Mouse (Mus musculus): ENCODE measurements at regions not wholly inside any gene's neighbourhood (a gene's known extent, or its start where the extent isn't known, plus 50 kb on each side); places are given as distances from the start of the nearest gene placed in this dataset.
A peak's percentile ranks its signal among the peaks of the same experiment; 100 is the strongest.

GRCm38 (mm10) chr13:110852996-110853727 is 401.7 kb upstream of the Actbl2 start:
- Histone ChIP-seq H3K4me3 (replicated peaks) (no peak overlapping the region), H3K9me3 (no peaks in the 10 kb centered on the region), H3K4me1 (peaks cover 4% of the 10 kb centered on the region), H3K27me3 (replicated peaks) (no peaks in the 10 kb centered on the region), H3K4me2 (no peak overlapping the region), H3K27ac (no peak overlapping the region), H3K9ac (no peak overlapping the region), H3K36me3 (no peaks in the 10 kb centered on the region)
- 34% methylated on average over 2 of the region's 2 CpGs for WGBS
- ATAC-seq (ENCODE audit: insufficient read depth, low FRiP score, low read depth) = peak; percentile 71; the same call in 1 of the 2 replicates

GRCm38 (mm10) chr13:110854213-110854612 is 400.6 kb upstream of the Actbl2 start:
- 41% methylated on average over 1 of the region's 1 CpGs for WGBS
- no peaks in the 10 kb centered on the region for H3K27me3 ChIP-seq (replicated peaks)
- no peak for ATAC-seq (ENCODE audit: insufficient read depth, low FRiP score, low read depth)

GRCm38 (mm10) chr13:110865902-110866512 is 388.8 kb upstream of the Actbl2 start:
- no peak overlapping the region for H3K4me3 ChIP-seq (replicated peaks)
- no peaks in the 10 kb centered on the region for H3K9me3 ChIP-seq
- H3K4me1 ChIP-seq = no peaks in the 10 kb centered on the region
- H3K36me3 ChIP-seq = no peaks in the 10 kb centered on the region
- no peak for ATAC-seq (ENCODE audit: insufficient read depth, low FRiP score, low read depth)
- H3K9ac ChIP-seq = no peak overlapping the region
- no peak overlapping the region for H3K4me2 ChIP-seq
- H3K27me3 ChIP-seq (replicated peaks) = no peaks in the 10 kb centered on the region
- H3K27ac ChIP-seq = no peak overlapping the region
- WGBS = 48% methylated on average over 4 of the region's 4 CpGs

More at GRCm38 (mm10) chr13:110854213-110854612, 400.6 kb upstream of the Actbl2 start:
- Histone ChIP-seq H3K9me3 (no peaks in the 10 kb centered on the region), H3K4me1 (peaks cover 4% of the 10 kb centered on the region), H3K4me2 (no peak overlapping the region), H3K9ac (no peak overlapping the region), H3K4me3 (replicated peaks) (no peak overlapping the region), H3K36me3 (no peaks in the 10 kb centered on the region), H3K27ac (no peak overlapping the region)

GRCm38 (mm10) chr13:110866713-110867112 is 388.1 kb upstream of the Actbl2 start:
- no peak for ATAC-seq (ENCODE audit: insufficient read depth, low FRiP score, low read depth)
- H3K9ac ChIP-seq = no peak overlapping the region
- H3K4me1 ChIP-seq = no peaks in the 10 kb centered on the region
- 60% methylated on average over 2 of the region's 2 CpGs for WGBS
- no peaks in the 10 kb centered on the region for H3K9me3 ChIP-seq
- H3K4me3 ChIP-seq (replicated peaks) = no peak overlapping the region
- no peak overlapping the region for H3K4me2 ChIP-seq
- H3K36me3 ChIP-seq = no peaks in the 10 kb centered on the region
- no peak overlapping the region for H3K27ac ChIP-seq
- no peaks in the 10 kb centered on the region for H3K27me3 ChIP-seq (replicated peaks)

- no peak for ATAC-seq (ENCODE audit: insufficient read depth, low FRiP score, low read depth)
- H3K4me2 ChIP-seq = no peak overlapping the region
- no peaks in the 10 kb centered on the region for H3K9me3 ChIP-seq
- no peaks in the 10 kb centered on the region for H3K4me1 ChIP-seq
- no peak overlapping the region for H3K9ac ChIP-seq
- H3K27ac ChIP-seq = no peak overlapping the region
- 63% methylated on average over 4 of the region's 4 CpGs for WGBS
- H3K27me3 ChIP-seq (replicated peaks) = no peaks in the 10 kb centered on the region
- H3K4me3 ChIP-seq (replicated peaks) = no peak overlapping the region
- no peaks in the 10 kb centered on the region for H3K36me3 ChIP-seq
Observed at GRCm38 (mm10) chr13:110871125-110871775, 383.6 kb upstream of the Actbl2 start.

- Histone ChIP-seq H3K36me3 (no peaks in the 10 kb centered on the region), H3K27me3 (replicated peaks) (no peaks in the 10 kb centered on the region), H3K4me2 (no peak overlapping the region), H3K27ac (no peak overlapping the region), H3K4me3 (replicated peaks) (no peak overlapping the region), H3K9me3 (no peaks in the 10 kb centered on the region), H3K4me1 (no peaks in the 10 kb centered on the region), H3K9ac (no peak overlapping the region)
- ATAC-seq (ENCODE audit: insufficient read depth, low FRiP score, low read depth) = no peak
- WGBS = 52% methylated on average over 1 of the region's 1 CpGs
Observed at GRCm38 (mm10) chr13:110871776-110872135, 383.1 kb upstream of the Actbl2 start.

- H3K4me3 ChIP-seq (replicated peaks) = no peak overlapping the region
- no peaks in the 10 kb centered on the region for H3K9me3 ChIP-seq
- no peak overlapping the region for H3K9ac ChIP-seq
- ATAC-seq (ENCODE audit: insufficient read depth, low FRiP score, low read depth) = no peak
- no peak overlapping the region for H3K4me2 ChIP-seq
- 69% methylated on average over 3 of the region's 3 CpGs for WGBS
- H3K4me1 ChIP-seq = no peaks in the 10 kb centered on the region
- no peaks in the 10 kb centered on the region for H3K27me3 ChIP-seq (replicated peaks)
- H3K27ac ChIP-seq = no peak overlapping the region
- no peaks in the 10 kb centered on the region for H3K36me3 ChIP-seq
Observed at GRCm38 (mm10) chr13:110881573-110881972, 373.2 kb upstream of the Actbl2 start.

- H3K4me1 ChIP-seq = no peaks in the 10 kb centered on the region
- no peak for ATAC-seq (ENCODE audit: insufficient read depth, low FRiP score, low read depth)
- no peak overlapping the region for H3K4me3 ChIP-seq (replicated peaks)
- H3K36me3 ChIP-seq = no peaks in the 10 kb centered on the region
- H3K27me3 ChIP-seq (replicated peaks) = no peaks in the 10 kb centered on the region
- no peaks in the 10 kb centered on the region for H3K9me3 ChIP-seq
- no peak overlapping the region for H3K4me2 ChIP-seq
- no peak overlapping the region for H3K27ac ChIP-seq
- WGBS = 61% methylated on average over 3 of the region's 3 CpGs
- no peak overlapping the region for H3K9ac ChIP-seq
Observed at GRCm38 (mm10) chr13:110882173-110882572, 372.6 kb upstream of the Actbl2 start.

GRCm38 (mm10) chr13:110882661-110883172 is 372.1 kb upstream of the Actbl2 start:
- no peaks in the 10 kb centered on the region for H3K27me3 ChIP-seq (replicated peaks)
- no peak overlapping the region for H3K27ac ChIP-seq
- H3K4me2 ChIP-seq = no peak overlapping the region
- no peaks in the 10 kb centered on the region for H3K4me1 ChIP-seq
- WGBS = 53% methylated on average over 10 of the region's 10 CpGs
- H3K36me3 ChIP-seq = no peaks in the 10 kb centered on the region
- H3K9ac ChIP-seq = no peak overlapping the region
- H3K4me3 ChIP-seq (replicated peaks) = no peak overlapping the region
- no peaks in the 10 kb centered on the region for H3K9me3 ChIP-seq
- no peak for ATAC-seq (ENCODE audit: insufficient read depth, low FRiP score, low read depth)

- H3K9ac ChIP-seq = no peak overlapping the region
- no peaks in the 10 kb centered on the region for H3K36me3 ChIP-seq
- no peaks in the 10 kb centered on the region for H3K27me3 ChIP-seq (replicated peaks)
- no peaks in the 10 kb centered on the region for H3K9me3 ChIP-seq
- no peak overlapping the region for H3K4me3 ChIP-seq (replicated peaks)
- 63% methylated on average over 6 of the region's 6 CpGs for WGBS
- no peak overlapping the region for H3K4me2 ChIP-seq
- H3K27ac ChIP-seq = no peak overlapping the region
- ATAC-seq (ENCODE audit: insufficient read depth, low FRiP score, low read depth) = no peak
- no peaks in the 10 kb centered on the region for H3K4me1 ChIP-seq
Observed at GRCm38 (mm10) chr13:110893909-110894308, 360.9 kb upstream of the Actbl2 start.

- Histone ChIP-seq H3K4me2 (no peak overlapping the region), H3K27ac (no peak overlapping the region), H3K27me3 (replicated peaks) (no peaks in the 10 kb centered on the region), H3K36me3 (no peaks in the 10 kb centered on the region), H3K9ac (no peak overlapping the region), H3K4me1 (no peaks in the 10 kb centered on the region), H3K9me3 (no peaks in the 10 kb centered on the region), H3K4me3 (replicated peaks) (no peak overlapping the region)
- 62% methylated on average over 6 of the region's 6 CpGs for WGBS
- no peak for ATAC-seq (ENCODE audit: insufficient read depth, low FRiP score, low read depth)
Observed at GRCm38 (mm10) chr13:110895349-110895748, 359.5 kb upstream of the Actbl2 start.

GRCm38 (mm10) chr13:110895900-110896299 is 358.9 kb upstream of the Actbl2 start:
- Histone ChIP-seq H3K4me3 (replicated peaks) (no peak overlapping the region), H3K36me3 (no peaks in the 10 kb centered on the region), H3K4me1 (no peaks in the 10 kb centered on the region), H3K9me3 (no peaks in the 10 kb centered on the region), H3K9ac (no peak overlapping the region), H3K27ac (no peak overlapping the region), H3K4me2 (no peak overlapping the region), H3K27me3 (replicated peaks) (no peaks in the 10 kb centered on the region)
- WGBS = 73% methylated on average over 8 of the region's 8 CpGs
- no peak for ATAC-seq (ENCODE audit: insufficient read depth, low FRiP score, low read depth)
